Mouse (Mus musculus): ENCODE measurements at regions not wholly inside any gene's neighbourhood (a gene's known extent, or its start where the extent isn't known, plus 50 kb on each side); places are given as distances from the start of the nearest gene placed in this dataset.

- TF ChIP-seq CTCF (conservative IDR thresholded peaks at IDR 0.05; ENCODE audit: insufficient read depth, insufficient read length, low read depth, low read length) (no peak), POLR2A (IDR thresholded peaks at IDR 0.05; ENCODE audit: low read depth, low read length) (no peak)
These were observed 204.4 kb downstream of the 1190002N15Rik start for GRCm38 (mm10) chr9:94333450-94333849.

Measured in kidney, adult 2 months (tissue).